Mouse (Mus musculus): ENCODE data around the gene Naf1. TPM values are rescaled to one million over a fixed set of nuclear protein-coding genes. Genes with fewer than 3 reads are reported as not detected.

Gene Naf1
- 0.20 and 0.43 TPM in 2 replicates for polyA plus RNA-seq (2012)

- peak within 1 kb of the TSS; percentile 85 for H3K4me3 ChIP-seq (replicated peaks)
- TF ChIP-seq GATA1 (IDR thresholded peaks at IDR 0.05; ENCODE audit: low read length): no peak
- no peak for TF ChIP-seq TAL1 (IDR thresholded peaks at IDR 0.05; ENCODE audit: low read length)
- no peaks in the 10 kb centered on the region for H3K27me3 ChIP-seq (ENCODE audit: control insufficient read depth)
- no peaks in the 10 kb centered on the region for H3K9me3 ChIP-seq (ENCODE audit: control insufficient read depth, low read length)
- peaks cover 2% of the 10 kb centered on the region; the same call in 1 of the 2 replicates for H3K36me3 ChIP-seq (ENCODE audit: control insufficient read depth)
- H3K4me1 ChIP-seq (ENCODE audit: control insufficient read depth): peaks cover 31% of the 10 kb centered on the region
These were observed at the start of gene Naf1 for GRCm38 (mm10) chr8:66860023-66860422. TSS of gene Naf1 (plus strand) at chr8:66860217.

GRCm38 (mm10) chr8:66860921-66861588, 1.0 kb downstream of the Naf1 start:
- Histone ChIP-seq H3K9me3 (ENCODE audit: control insufficient read depth, low read length) (no peaks in the 10 kb centered on the region), H3K36me3 (ENCODE audit: control insufficient read depth) (peaks cover 3% of the 10 kb centered on the region; the same call in 1 of the 2 replicates), H3K27me3 (ENCODE audit: control insufficient read depth) (no peaks in the 10 kb centered on the region), H3K4me1 (ENCODE audit: control insufficient read depth) (peaks cover 33% of the 10 kb centered on the region), H3K4me3 (replicated peaks) (peak overlapping the region; percentile 69)
- TF ChIP-seq TAL1 (IDR thresholded peaks at IDR 0.05; ENCODE audit: low read length): no peak
- no peak for TF ChIP-seq GATA1 (IDR thresholded peaks at IDR 0.05; ENCODE audit: low read length)

- no peaks in the 10 kb centered on the region for H3K27me3 ChIP-seq (ENCODE audit: control insufficient read depth)
- no peaks in the 10 kb centered on the region for H3K9me3 ChIP-seq (ENCODE audit: control insufficient read depth, low read length)
- H3K4me1 ChIP-seq (ENCODE audit: control insufficient read depth): peaks cover 33% of the 10 kb centered on the region
- H3K4me3 ChIP-seq (replicated peaks): peak overlapping the region; percentile 69
- TF ChIP-seq TAL1 (IDR thresholded peaks at IDR 0.05; ENCODE audit: low read length): no peak
- TF ChIP-seq GATA1 (IDR thresholded peaks at IDR 0.05; ENCODE audit: low read length): no peak
- peaks cover 3% of the 10 kb centered on the region; the same call in 1 of the 2 replicates for H3K36me3 ChIP-seq (ENCODE audit: control insufficient read depth)
These were observed 1.8 kb downstream of the Naf1 start for GRCm38 (mm10) chr8:66861589-66862500.

- no peak for TF ChIP-seq TAL1 (IDR thresholded peaks at IDR 0.05; ENCODE audit: low read length)
- TF ChIP-seq GATA1 (IDR thresholded peaks at IDR 0.05; ENCODE audit: low read length): no peak
- peaks cover 33% of the 10 kb centered on the region for H3K4me1 ChIP-seq (ENCODE audit: control insufficient read depth)
- no peak overlapping the region for H3K4me3 ChIP-seq (replicated peaks)
- no peaks in the 10 kb centered on the region for H3K27me3 ChIP-seq (ENCODE audit: control insufficient read depth)
- H3K9me3 ChIP-seq (ENCODE audit: control insufficient read depth, low read length): no peaks in the 10 kb centered on the region
- H3K36me3 ChIP-seq (ENCODE audit: control insufficient read depth): peaks cover 3% of the 10 kb centered on the region; the same call in 1 of the 2 replicates
These were observed 3.7 kb downstream of the Naf1 start for GRCm38 (mm10) chr8:66863761-66864160.

GRCm38 (mm10) chr8:66865120-66865519, 5.1 kb downstream of the Naf1 start:
- H3K27me3 ChIP-seq (ENCODE audit: control insufficient read depth): no peaks in the 10 kb centered on the region
- H3K36me3 ChIP-seq (ENCODE audit: control insufficient read depth): peaks cover 3% of the 10 kb centered on the region; the same call in 1 of the 2 replicates
- no peaks in the 10 kb centered on the region for H3K9me3 ChIP-seq (ENCODE audit: control insufficient read depth, low read length)
- H3K4me1 ChIP-seq (ENCODE audit: control insufficient read depth): peaks cover 27% of the 10 kb centered on the region
- TF ChIP-seq TAL1 (IDR thresholded peaks at IDR 0.05; ENCODE audit: low read length) (no peak), GATA1 (IDR thresholded peaks at IDR 0.05; ENCODE audit: low read length) (no peak)
- H3K4me3 ChIP-seq (replicated peaks): no peak overlapping the region

- H3K4me3 ChIP-seq (replicated peaks): no peak overlapping the region
- no peaks in the 10 kb centered on the region for H3K9me3 ChIP-seq (ENCODE audit: control insufficient read depth, low read length)
- peaks cover 7% of the 10 kb centered on the region for H3K4me1 ChIP-seq (ENCODE audit: control insufficient read depth)
- TF ChIP-seq TAL1 (IDR thresholded peaks at IDR 0.05; ENCODE audit: low read length) (no peak), GATA1 (IDR thresholded peaks at IDR 0.05; ENCODE audit: low read length) (no peak)
- peaks cover 3% of the 10 kb centered on the region; the same call in 1 of the 2 replicates for H3K36me3 ChIP-seq (ENCODE audit: control insufficient read depth)
- no peaks in the 10 kb centered on the region for H3K27me3 ChIP-seq (ENCODE audit: control insufficient read depth)
These were observed 7.7 kb downstream of the Naf1 start for GRCm38 (mm10) chr8:66867679-66868078.

- no peak overlapping the region for H3K4me3 ChIP-seq (replicated peaks)
- peaks cover 3% of the 10 kb centered on the region; the same call in 1 of the 2 replicates for H3K4me1 ChIP-seq (ENCODE audit: control insufficient read depth)
- H3K27me3 ChIP-seq (ENCODE audit: control insufficient read depth): no peaks in the 10 kb centered on the region
- H3K36me3 ChIP-seq (ENCODE audit: control insufficient read depth): peaks cover 3% of the 10 kb centered on the region; the same call in 1 of the 2 replicates
- H3K9me3 ChIP-seq (ENCODE audit: control insufficient read depth, low read length): no peaks in the 10 kb centered on the region
- TF ChIP-seq TAL1 (IDR thresholded peaks at IDR 0.05; ENCODE audit: low read length) (no peak), GATA1 (IDR thresholded peaks at IDR 0.05; ENCODE audit: low read length) (no peak)
These were observed 9.4 kb downstream of the Naf1 start for GRCm38 (mm10) chr8:66869211-66869932.

- H3K27me3 ChIP-seq (ENCODE audit: control insufficient read depth): no peaks in the 10 kb centered on the region
- TF ChIP-seq GATA1 (IDR thresholded peaks at IDR 0.05; ENCODE audit: low read length) (no peak), TAL1 (IDR thresholded peaks at IDR 0.05; ENCODE audit: low read length) (no peak)
- peaks cover 9% of the 10 kb centered on the region for H3K36me3 ChIP-seq (ENCODE audit: control insufficient read depth)
- H3K9me3 ChIP-seq (ENCODE audit: control insufficient read depth, low read length): no peaks in the 10 kb centered on the region
- H3K4me3 ChIP-seq (replicated peaks): no peak overlapping the region
- no peaks in the 10 kb centered on the region for H3K4me1 ChIP-seq (ENCODE audit: control insufficient read depth)
These were observed 23.8 kb downstream of the Naf1 start for GRCm38 (mm10) chr8:66883866-66884265.
